Mouse (Mus musculus) limb, embryonic 15.5 days (tissue): ENCODE results near the gene Rgs8. TPM values are rescaled to one million over a fixed set of nuclear protein-coding genes. Genes with fewer than 3 reads are reported as not detected.
A peak's percentile ranks its signal among the peaks of the same experiment; 100 is the strongest.

ENCODE experiments used
- ATAC-seq: fragments of 200-750 bp; cut with Nextera tagmentation; 2 replicates; pipeline ENCODE4 v1.8.0; 2017; ENCODE audit warnings: low read depth, moderate TSS enrichment; ENCODE audit not compliant: insufficient number of reproducible peaks, low FRiP score, low TSS enrichment
- H3K27ac ChIP-seq: fragments of 300-500 bp; sonication (generic); 2 replicates; pipeline ENCODE4 v1.5.1; 2015; ENCODE audit warnings: moderate library complexity, mild to moderate bottlenecking, inconsistent platforms
- H3K27me3 ChIP-seq: fragments of 300-500 bp; sonication (generic); 2 replicates; pipeline ENCODE4 v1.6.1; 2015; ENCODE audit warnings: inconsistent platforms
- H3K36me3 ChIP-seq: fragments of 300-500 bp; sonication (generic); 2 replicates; pipeline ENCODE4 v1.6.1; 2015; ENCODE audit warnings: inconsistent platforms
- H3K4me1 ChIP-seq: fragments of 300-500 bp; sonication (generic); 2 replicates; pipeline ENCODE4 v1.6.1; 2015; ENCODE audit warnings: inconsistent platforms
- H3K4me2 ChIP-seq: fragments of 300-500 bp; sonication (generic); 2 replicates; pipeline ENCODE4 v1.6.1; 2015; ENCODE audit warnings: mild to moderate bottlenecking, inconsistent platforms
- H3K4me3 ChIP-seq: fragments of 300-500 bp; sonication (generic); 2 replicates; pipeline ENCODE4 v1.5.1; 2015; ENCODE audit warnings: mild to moderate bottlenecking, inconsistent platforms
- H3K9ac ChIP-seq: fragments of 300-500 bp; sonication (generic); 2 replicates; pipeline ENCODE4 v1.6.1; 2015; ENCODE audit warnings: inconsistent platforms
- H3K9me3 ChIP-seq: fragments of 300-500 bp; sonication (generic); 2 replicates; pipeline ENCODE4 v1.6.1; 2016; ENCODE audit warnings: inconsistent platforms
- WGBS: fragments of 180-500 bp; shearing (Covaris S2); methylation state at CpG from one replicate; pipeline ENCODE4 v1.1.7; 2015; 5-methylcytosine and 5-hydroxymethylcytosine counted together
- polyA plus RNA-seq: library from polyadenylated mRNA; unstranded; fragments of >200 nt; fragmentation: Nextera tagmentation; extraction: Ambion mirVana; gene quantifications from 2 replicates; pipeline ENCODE4 v1.2.1, GENCODE M21; 2015

Rgs8 gene
- polyA plus RNA-seq, 1 experiment from 2014 or later: 0.91 TPM

DNA sequence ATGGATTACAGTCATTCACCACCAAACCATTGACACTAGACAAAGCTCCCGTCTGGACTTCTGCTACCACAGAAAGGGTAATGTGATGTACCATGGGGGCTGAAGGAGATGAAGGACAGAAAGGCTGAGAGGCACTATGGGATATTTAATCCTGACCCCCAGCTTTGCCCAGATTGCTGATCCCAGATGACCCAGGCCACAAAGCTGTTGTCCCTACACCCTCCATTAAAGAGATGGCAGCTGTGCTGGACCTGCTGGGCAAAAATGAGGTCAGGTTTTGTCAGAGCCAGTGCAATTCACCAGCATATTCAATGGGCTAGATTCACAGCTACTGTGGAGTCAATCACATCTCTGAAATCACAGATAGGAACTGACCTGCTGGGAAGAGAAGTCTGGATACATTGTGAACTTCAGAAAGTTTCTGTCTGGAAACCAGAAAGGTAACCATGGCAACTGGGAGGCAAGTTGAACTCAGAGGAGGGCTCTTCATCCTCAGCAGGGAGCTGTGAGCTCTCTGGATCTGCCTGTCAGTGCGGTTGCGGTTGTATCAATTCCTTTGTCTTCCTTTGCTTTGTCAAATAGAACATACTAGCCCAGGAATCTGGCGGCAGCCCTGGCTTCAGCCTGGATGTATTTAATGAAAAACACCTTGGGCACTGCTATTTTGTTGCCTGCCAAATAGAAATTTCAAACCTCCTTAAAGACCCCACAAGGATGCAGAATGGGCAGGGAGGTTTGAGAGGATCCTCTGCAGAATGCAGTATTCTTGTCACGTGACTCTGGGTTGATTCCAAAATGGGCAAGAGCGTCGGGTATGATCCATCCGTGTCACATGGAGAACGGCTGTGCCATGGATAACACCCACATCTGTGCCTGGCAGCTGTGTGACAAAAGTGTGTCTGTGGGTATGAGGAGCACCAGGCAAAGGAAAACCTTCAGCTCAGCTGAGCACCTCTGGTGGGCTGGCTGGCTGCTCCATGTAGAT, 84.6 kb downstream of the Rgs8 start:
- Histone ChIP-seq H3K4me1 (peaks cover 38% of the 10 kb centered on the region), H3K4me3 (no peak overlapping the region), H3K36me3 (no peaks in the 10 kb centered on the region), H3K9ac (no peak overlapping the region), H3K9me3 (no peaks in the 10 kb centered on the region), H3K4me2 (no peak overlapping the region), H3K27ac (no peak overlapping the region), H3K27me3 (peaks cover 19% of the 10 kb centered on the region)
- ATAC-seq: no peak
- WGBS: 44% methylated on average over 9 of the region's 9 CpGs

DNA sequence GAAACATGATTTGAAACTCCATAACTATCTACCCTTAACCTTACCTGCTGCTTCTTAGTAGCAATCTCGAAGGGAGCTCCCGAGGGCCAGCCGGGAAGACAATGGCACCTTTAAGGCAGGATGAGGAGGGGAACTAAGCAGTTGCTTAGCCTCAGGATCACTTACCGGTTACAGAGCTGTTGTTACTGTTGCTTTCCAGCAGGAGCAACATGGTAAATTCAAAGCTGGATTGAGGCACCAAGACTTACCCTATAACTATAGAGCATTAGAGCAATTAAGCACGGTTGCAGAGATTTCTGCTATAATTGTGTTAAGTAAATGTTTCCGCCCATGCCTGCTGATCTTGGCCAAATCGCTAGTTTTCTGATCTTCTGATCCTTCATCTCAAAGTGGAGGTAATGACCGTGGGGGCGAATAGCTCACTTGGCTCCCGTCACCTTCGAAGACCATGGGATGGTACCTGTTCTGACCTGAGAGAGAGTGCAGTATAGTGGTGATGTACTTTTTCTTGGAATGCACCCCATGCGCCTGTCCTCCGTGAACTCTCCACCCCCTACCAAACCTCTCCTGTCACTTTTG, 86.7 kb downstream of the Rgs8 start:
- Histone ChIP-seq H3K4me2 (peak overlapping the region; percentile 81), H3K36me3 (peaks cover 6% of the 10 kb centered on the region), H3K9ac (no peak overlapping the region), H3K4me3 (peak overlapping the region; percentile 45), H3K9me3 (no peaks in the 10 kb centered on the region), H3K27ac (no peak overlapping the region), H3K4me1 (peaks cover 29% of the 10 kb centered on the region), H3K27me3 (peaks cover 15% of the 10 kb centered on the region)
- 17% methylated on average over 13 of the region's 13 CpGs for WGBS
- ATAC-seq: no peak

DNA sequence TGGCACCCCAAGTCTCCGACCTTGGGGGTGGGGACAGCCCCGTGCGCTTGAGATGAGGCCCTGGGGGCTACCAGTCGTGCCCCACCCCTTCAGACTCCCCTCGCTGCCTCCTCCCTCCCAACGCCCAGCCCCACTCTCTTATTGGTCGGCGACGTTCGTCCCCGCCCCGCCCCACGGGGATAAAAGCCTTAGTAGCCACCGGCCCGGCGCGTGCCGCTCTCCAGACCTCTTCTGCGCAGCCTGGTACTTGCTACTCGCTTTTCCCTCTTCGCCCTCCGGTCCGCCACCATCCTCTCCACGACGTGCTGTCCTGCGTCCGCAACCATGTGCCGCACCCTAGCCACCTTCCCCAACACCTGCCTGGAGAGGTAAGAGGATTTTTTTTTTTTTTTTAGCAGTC, 87.3 kb downstream of the Rgs8 start, which contains the start of gene Rgs16:
Gene Rgs16, plus strand, starts transcription at position 205 of the 400 bp plus-strand sequence.
- Histone ChIP-seq H3K4me1 (peaks cover 29% of the 10 kb centered on the region), H3K4me2 (peak within 1 kb of the TSS; percentile 81), H3K36me3 (peaks cover 6% of the 10 kb centered on the region), H3K9me3 (no peaks in the 10 kb centered on the region), H3K27ac (no peak within 1 kb of the TSS), H3K9ac (peak within 1 kb of the TSS; percentile 35; the same call in 1 of the 2 replicates), H3K4me3 (peak within 1 kb of the TSS; percentile 45), H3K27me3 (peaks cover 15% of the 10 kb centered on the region)
- peak; percentile 79 for ATAC-seq
- 1% methylated on average over 24 of the region's 28 CpGs for WGBS

DNA sequence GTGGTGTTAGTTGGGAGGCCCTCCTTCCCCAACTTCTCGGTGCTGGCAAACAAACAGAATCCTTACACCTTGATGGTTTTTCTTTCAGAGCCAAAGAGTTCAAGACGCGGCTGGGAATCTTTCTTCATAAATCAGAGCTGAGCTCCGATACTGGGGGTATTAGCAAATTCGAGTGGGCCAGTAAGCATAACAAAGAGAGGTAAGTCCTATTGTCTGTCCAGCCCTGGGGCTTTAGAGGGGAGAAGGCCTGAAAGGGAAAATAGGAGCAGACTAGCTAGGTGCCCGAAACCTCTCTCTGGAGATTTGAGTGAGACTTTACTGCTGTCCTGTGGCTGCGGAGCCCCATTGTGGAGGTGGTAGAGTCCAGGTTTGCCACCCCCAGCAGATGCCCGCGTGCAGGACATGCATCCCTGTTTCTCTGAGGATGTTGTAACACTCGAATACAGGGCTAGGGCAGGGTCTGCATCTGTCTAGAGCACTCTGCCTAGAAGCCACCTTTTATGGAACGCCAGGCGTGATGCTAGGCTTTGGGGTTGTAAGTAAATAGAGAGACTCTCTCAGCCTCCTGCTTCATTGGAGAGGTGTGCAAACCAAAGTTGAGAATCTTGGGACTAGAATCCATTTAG, 88.1 kb downstream of the Rgs8 start:
- Histone ChIP-seq H3K4me3 (peak overlapping the region; percentile 45), H3K27ac (no peak overlapping the region), H3K4me2 (peak overlapping the region; percentile 81), H3K36me3 (peaks cover 6% of the 10 kb centered on the region), H3K27me3 (peaks cover 15% of the 10 kb centered on the region), H3K9ac (0 out of 2 replicates have a peak overlapping the region, but pooled peaks have one; percentile 35), H3K4me1 (peaks cover 29% of the 10 kb centered on the region), H3K9me3 (no peaks in the 10 kb centered on the region)
- 38% methylated on average over 12 of the region's 12 CpGs for WGBS
- no peak for ATAC-seq

DNA sequence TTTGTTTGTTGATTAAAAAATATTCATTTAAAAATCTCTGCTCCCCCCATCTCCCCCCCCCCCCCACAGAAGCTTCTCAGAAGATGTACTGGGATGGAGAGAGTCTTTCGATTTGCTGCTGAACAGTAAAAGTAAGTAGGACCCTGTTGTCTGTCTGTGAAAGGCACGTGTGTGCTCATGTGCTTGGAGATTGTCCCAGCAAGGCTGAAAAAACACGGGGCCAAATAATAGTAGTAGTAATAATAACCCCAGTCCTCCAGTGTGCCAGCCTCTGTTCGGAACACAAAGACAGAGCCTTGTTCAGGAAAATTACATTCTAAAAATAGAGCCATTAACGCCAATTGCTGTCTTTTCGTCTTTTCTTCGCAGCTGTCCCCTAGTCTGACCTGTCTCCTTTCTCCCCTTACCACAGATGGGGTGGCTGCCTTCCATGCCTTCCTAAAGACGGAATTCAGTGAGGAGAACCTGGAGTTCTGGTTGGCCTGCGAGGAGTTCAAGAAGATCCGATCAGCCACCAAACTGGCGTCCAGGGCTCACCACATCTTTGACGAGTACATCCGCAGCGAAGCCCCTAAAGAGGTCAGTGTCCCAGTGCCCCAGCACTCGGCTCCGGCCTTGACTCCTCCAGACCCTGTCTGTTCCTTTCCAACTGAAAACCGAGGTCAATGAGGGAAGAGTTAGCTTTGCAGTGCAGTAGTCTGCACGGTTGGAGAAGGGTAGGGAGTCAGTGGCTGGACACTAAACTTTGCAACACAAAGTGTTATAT, 88.9 kb downstream of the Rgs8 start:
- Histone ChIP-seq H3K27ac (no peak overlapping the region), H3K4me2 (peak overlapping the region; percentile 81), H3K9ac (no peak overlapping the region), H3K4me3 (peak overlapping the region; percentile 45), H3K36me3 (peaks cover 6% of the 10 kb centered on the region), H3K9me3 (no peaks in the 10 kb centered on the region), H3K4me1 (peaks cover 29% of the 10 kb centered on the region), H3K27me3 (peaks cover 15% of the 10 kb centered on the region)
- WGBS: 66% methylated on average over 18 of the region's 18 CpGs
- ATAC-seq: no peak

DNA sequence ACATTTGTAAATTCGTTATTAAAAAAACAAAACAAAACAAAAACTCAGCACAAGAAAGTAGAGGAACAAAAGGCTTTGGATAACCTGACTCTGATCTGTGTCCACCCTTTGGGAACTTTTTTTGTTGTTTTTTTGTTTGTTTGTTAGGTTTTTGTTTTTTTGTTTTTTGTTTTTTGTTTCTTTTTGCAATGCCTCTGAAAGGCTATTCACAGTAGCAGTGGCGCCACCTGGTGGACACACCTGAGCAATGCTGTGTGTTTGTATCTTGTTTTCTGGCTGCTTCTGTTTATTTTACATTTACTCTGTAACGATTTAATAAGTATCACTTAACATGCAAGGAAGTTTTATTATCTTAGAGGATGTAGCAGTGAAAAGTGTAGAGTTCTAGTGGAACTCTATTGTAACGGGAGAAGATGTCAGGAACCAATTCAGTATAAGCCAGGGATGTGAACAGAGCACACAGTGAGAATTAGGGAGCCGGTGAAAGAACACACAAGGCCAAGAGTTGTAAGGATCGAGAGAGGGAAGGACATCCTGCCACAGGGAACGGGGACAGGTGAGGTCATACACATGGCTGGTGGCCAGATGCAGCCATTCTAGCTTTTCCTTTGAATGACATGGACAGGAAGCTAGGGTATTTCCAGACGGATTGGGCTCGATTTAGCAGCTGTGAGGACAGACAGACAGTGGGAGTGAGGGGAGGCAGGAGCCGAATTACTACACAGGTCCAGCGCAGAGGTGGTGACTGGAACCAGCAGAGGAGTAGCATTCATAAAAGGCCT, 89.7 kb downstream of the Rgs8 start:
- Histone ChIP-seq H3K4me2 (no peak overlapping the region), H3K4me1 (peaks cover 23% of the 10 kb centered on the region), H3K36me3 (peaks cover 6% of the 10 kb centered on the region), H3K27ac (no peak overlapping the region), H3K4me3 (peak overlapping the region; percentile 45; the same call in 1 of the 2 replicates), H3K9me3 (no peaks in the 10 kb centered on the region), H3K9ac (no peak overlapping the region), H3K27me3 (peaks cover 14% of the 10 kb centered on the region)
- 45% methylated on average over 11 of the region's 11 CpGs for WGBS
- no peak for ATAC-seq

DNA sequence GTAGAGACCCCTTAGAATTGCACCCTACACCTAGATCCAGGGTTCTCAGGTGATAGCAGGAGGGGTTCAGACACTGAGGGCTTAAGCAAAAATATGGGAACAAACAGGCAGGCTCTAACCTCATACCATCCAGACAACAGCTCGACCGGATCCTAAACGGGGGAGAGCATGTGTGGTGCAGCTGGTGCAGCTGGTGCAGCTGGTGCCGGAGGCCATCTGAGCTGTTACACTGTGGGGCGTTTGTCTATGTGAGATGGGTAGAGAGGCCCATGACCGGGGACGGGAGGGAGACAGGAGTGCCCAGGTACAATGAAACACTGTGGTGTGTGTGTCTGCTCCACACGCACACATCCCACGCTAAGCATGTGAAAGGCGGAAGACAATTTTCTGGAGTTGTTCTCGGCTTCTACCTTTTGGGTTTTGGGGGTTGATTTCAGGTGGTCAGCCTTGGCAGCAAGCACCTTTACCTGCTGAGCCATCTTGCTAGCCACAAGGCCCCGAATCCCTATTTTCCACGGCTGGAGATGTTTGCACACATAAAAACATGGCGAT, 93.4 kb downstream of the Rgs8 start:
- H3K4me3 ChIP-seq: no peak overlapping the region
- no peak overlapping the region for H3K4me2 ChIP-seq
- H3K27ac ChIP-seq: no peak overlapping the region
- no peaks in the 10 kb centered on the region for H3K9me3 ChIP-seq
- no peak for ATAC-seq
- no peak overlapping the region for H3K9ac ChIP-seq
- H3K36me3 ChIP-seq: peaks cover 6% of the 10 kb centered on the region
- H3K27me3 ChIP-seq: no peaks in the 10 kb centered on the region
- WGBS: 63% methylated on average over 14 of the region's 14 CpGs
- peaks cover 22% of the 10 kb centered on the region for H3K4me1 ChIP-seq

DNA sequence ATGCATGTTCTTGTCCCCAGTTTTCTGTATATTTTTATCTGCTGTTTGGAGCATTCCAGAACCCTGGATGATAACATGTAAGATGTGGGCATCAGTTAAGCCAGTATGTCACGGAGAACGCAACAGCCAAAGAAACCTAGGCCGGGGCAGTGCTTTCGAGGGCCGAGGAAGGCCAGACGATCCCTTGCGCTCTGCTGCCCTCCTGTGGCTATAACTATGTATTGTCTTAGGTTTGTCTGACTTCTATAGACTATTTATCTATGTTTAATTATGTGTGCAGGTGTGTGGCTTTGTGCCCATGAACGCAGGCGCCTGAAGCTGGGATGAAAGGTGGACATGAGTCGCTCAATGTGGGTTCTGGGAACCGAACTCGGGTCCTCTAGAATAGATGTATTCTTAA, 93.9 kb downstream of the Rgs8 start:
- no peak for ATAC-seq
- H3K4me1 ChIP-seq: peaks cover 22% of the 10 kb centered on the region
- H3K9me3 ChIP-seq: no peaks in the 10 kb centered on the region
- no peak overlapping the region for H3K4me3 ChIP-seq
- no peak overlapping the region for H3K9ac ChIP-seq
- whole genome bisulfite sequencing: 4% methylated on average over 12 of the region's 12 CpGs
- H3K27ac ChIP-seq: no peak overlapping the region
- H3K36me3 ChIP-seq: peaks cover 6% of the 10 kb centered on the region
- no peaks in the 10 kb centered on the region for H3K27me3 ChIP-seq
- no peak overlapping the region for H3K4me2 ChIP-seq

DNA sequence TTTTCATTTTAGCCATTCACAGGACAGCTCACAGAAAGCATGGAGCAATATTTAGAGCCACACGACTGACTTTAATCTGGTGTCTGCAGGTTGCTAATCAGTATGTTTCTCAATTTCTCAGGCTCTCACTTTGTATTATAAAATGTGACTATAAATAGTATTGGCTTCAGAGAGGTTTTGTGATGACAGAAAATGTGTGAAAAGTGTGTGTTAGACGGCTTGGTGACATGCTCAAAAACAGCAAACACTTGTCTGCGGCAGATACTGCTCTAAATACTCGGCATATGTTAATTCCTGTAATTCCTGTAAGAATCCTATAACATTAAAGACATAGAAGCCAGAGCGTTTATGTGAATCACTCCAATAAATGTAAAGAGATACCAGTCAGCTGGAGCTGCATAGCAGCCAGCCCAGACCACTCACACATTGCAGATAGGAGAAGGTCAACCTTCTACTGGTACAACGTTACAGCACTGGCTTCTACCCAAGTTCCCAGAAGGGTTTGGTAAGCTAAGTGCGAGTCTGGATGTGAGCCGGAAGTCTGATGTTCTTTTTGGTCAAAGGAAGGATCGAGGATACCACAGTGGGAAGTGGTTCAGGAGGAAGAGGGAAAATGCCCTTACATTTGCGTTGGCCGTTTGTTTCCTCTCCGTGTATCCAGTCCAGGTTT, 95.2 kb downstream of the Rgs8 start:
- Histone ChIP-seq H3K4me2 (no peak overlapping the region), H3K27ac (no peak overlapping the region), H3K27me3 (no peaks in the 10 kb centered on the region), H3K4me3 (no peak overlapping the region), H3K4me1 (peaks cover 27% of the 10 kb centered on the region), H3K9ac (no peak overlapping the region), H3K36me3 (peaks cover 6% of the 10 kb centered on the region), H3K9me3 (no peaks in the 10 kb centered on the region)
- 60% methylated on average over 12 of the region's 12 CpGs for WGBS
- ATAC-seq: no peak

DNA sequence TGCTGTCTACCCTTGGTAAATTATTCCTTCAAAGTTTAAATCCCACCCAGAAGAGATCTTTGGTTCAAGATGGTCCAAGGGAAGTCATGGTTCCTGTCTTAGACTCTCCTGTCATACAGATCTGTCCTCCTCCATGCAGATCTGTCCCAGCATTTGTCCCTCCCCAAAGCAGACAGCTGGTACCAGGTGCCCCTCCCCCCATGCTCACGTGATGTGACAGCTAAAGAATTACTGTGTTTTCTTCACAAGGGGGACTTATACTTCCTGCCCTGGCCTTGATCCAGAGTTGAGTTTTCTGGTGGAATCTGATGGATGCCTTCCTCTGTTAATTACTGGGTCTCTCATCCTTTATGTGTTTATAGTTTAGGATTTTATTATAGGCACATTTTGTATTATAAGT, 95.7 kb downstream of the Rgs8 start:
- WGBS: 3% methylated on average over 1 of the region's 1 CpGs
- no peak overlapping the region for H3K4me2 ChIP-seq
- no peak overlapping the region for H3K4me3 ChIP-seq
- H3K27ac ChIP-seq: no peak overlapping the region
- H3K9ac ChIP-seq: no peak overlapping the region
- no peaks in the 10 kb centered on the region for H3K9me3 ChIP-seq
- ATAC-seq: no peak
- peaks cover 6% of the 10 kb centered on the region for H3K36me3 ChIP-seq
- peaks cover 27% of the 10 kb centered on the region for H3K4me1 ChIP-seq
- H3K27me3 ChIP-seq: no peaks in the 10 kb centered on the region
